In the genomic region with DNA sequence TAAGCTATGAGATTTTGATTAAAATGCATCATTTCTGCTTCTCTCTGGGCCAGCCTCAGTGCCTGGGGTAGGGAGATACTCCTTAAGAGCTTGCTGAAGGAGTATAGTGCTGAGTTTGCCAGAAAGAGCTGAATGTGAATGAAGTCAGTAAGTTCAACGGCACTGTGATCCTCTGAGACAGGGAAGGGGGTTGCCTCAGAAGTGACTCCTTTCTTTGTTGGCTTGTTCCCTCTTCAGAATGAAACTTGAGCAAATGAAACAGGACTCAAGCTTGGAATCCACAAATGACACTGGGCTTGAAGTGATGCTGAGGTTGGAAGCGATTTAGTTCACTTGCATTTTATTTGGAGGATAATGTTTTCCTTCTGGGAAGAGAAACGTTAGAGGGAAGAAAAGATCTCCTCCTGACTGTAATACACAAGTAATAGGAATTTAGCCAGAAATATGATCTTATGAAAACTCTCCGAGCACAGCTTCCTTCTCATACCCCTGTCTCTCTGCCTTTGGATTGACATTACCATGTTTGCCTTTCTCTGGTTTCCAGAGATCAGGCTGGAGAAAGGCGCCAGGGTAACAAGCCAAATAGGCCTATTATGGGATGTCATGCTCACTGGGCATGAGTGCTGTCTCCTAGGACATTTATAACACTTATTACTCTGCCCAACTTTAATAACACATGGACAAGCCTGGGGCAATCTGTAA, we compare ENCODE assay signal across 21 mouse cellular contexts.
A peak's percentile ranks its signal among the peaks of the same experiment; 100 is the strongest.
DNase-seq lines count a peak whose midpoint lies in the region; ATAC-seq and TF ChIP-seq lines count a peak whose summit lies in the region.
"Had no signal": no experiment of that assay in that cellular context is flagged by ENCODE, and none has a peak within 500 bp of the region (broad histone marks: within the 10 kb centered on the region; RNA-seq: fewer than 3 reads in every experiment).

No protein-coding gene starts in this region.

- peaks cover 29% of the 10 kb centered on the region for H3K4me1 ChIP-seq in forebrain, embryonic 10.5 days
- no peaks in the 10 kb centered on the region for H3K4me1 ChIP-seq in forebrain, postnatal 0 days (ENCODE audit: insufficient read depth)
- H3K4me1 ChIP-seq in midbrain, embryonic 10.5 days: peaks cover 16% of the 10 kb centered on the region
- peaks cover 8% of the 10 kb centered on the region; the same call in 1 of the 2 replicates for H3K4me1 ChIP-seq in midbrain, embryonic 13.5 days (replicated peaks)
- no peaks in the 10 kb centered on the region for H3K4me1 ChIP-seq in cerebellum, adult 2 months (ENCODE audit: control insufficient read depth, insufficient read depth, low read length)
- H3K4me1 ChIP-seq: heart, embryonic 13.5 days; midbrain, embryonic 12.5 days had no signal

- no peaks in the 10 kb centered on the region for H3K27me3 ChIP-seq in forebrain, embryonic 10.5 days (ENCODE audit: poor library complexity, severe bottlenecking)
- no peaks in the 10 kb centered on the region for H3K27me3 ChIP-seq in forebrain, postnatal 0 days (ENCODE audit: insufficient read depth, low read length)
- no peaks in the 10 kb centered on the region for H3K27me3 ChIP-seq in midbrain, embryonic 10.5 days (ENCODE audit: low read depth, poor library complexity, severe bottlenecking)
- H3K27me3 ChIP-seq in midbrain, embryonic 13.5 days: no peaks in the 10 kb centered on the region
- no peaks in the 10 kb centered on the region; the same call in 1 of the 2 replicates for H3K27me3 ChIP-seq in cerebellum, adult 2 months (ENCODE audit: control insufficient read depth, insufficient read depth, low read length)
- H3K27me3 ChIP-seq: heart, embryonic 13.5 days; midbrain, embryonic 12.5 days had no signal

- no peaks in the 10 kb centered on the region for H3K36me3 ChIP-seq in forebrain, embryonic 10.5 days (replicated peaks)
- no peaks in the 10 kb centered on the region for H3K36me3 ChIP-seq in forebrain, postnatal 0 days (ENCODE audit: insufficient read depth)
- H3K36me3 ChIP-seq in midbrain, embryonic 10.5 days: no peaks in the 10 kb centered on the region
- no peaks in the 10 kb centered on the region for H3K36me3 ChIP-seq in midbrain, embryonic 13.5 days
- H3K36me3 ChIP-seq: heart, embryonic 13.5 days; midbrain, embryonic 12.5 days had no signal

- no peak for TF ChIP-seq POLR2A in cerebellum, adult 2 months (IDR thresholded peaks at IDR 0.05; ENCODE audit: borderline replicate concordance, insufficient read depth, low read length)

- no peak overlapping the region for H3K4me3 ChIP-seq in forebrain, embryonic 10.5 days
- no peak overlapping the region for H3K4me3 ChIP-seq in forebrain, postnatal 0 days (ENCODE audit: low read depth, low read length)
- no peak overlapping the region for H3K4me3 ChIP-seq in midbrain, embryonic 10.5 days
- no peak overlapping the region for H3K4me3 ChIP-seq in midbrain, embryonic 13.5 days (replicated peaks)
- H3K4me3 ChIP-seq in cerebellum, adult 2 months (replicated peaks; ENCODE audit: insufficient read depth, low read depth, low read length): no peak overlapping the region
- H3K4me3 ChIP-seq: heart, embryonic 13.5 days; midbrain, embryonic 12.5 days; myocyte had no signal

- no peak overlapping the region for H3K4me2 ChIP-seq in forebrain, postnatal 0 days (ENCODE audit: low read depth)
- H3K4me2 ChIP-seq in midbrain, embryonic 13.5 days (replicated peaks): no peak overlapping the region
- H3K4me2 ChIP-seq: heart, embryonic 13.5 days; liver, embryonic 11.5 days; lung, embryonic 14.5 days; midbrain, embryonic 12.5 days had no signal

- no peak for DNase-seq in forebrain, embryonic 10.5 days (ENCODE audit: extremely low spot score, low spot score)
- DNase-seq in forebrain, postnatal 0 days: no peak
- DNase-seq in midbrain, embryonic 10.5 days (ENCODE audit: low spot score): no peak
- DNase-seq in gastrocnemius, postnatal 25 days: peak; percentile 38
- no peak for DNase-seq in heart, postnatal 4 days
- DNase-seq in cerebellum, adult 11 months: no peak
- DNase-seq in cerebellum, adult 2 months: no peak
- DNase-seq: adrenal gland, adult 2 months; cerebellum, adult 11-12 months; heart, postnatal 36 days; kidney, adult 11 months; kidney, postnatal 14 days; lung, embryonic 14.5 days; lung, postnatal 4 days; right cerebral cortex, postnatal 4 days; thymus, postnatal 25 days had no signal

- no peak overlapping the region for H3K9ac ChIP-seq in forebrain, postnatal 0 days
- no peak overlapping the region for H3K9ac ChIP-seq in midbrain, embryonic 13.5 days (replicated peaks)
- H3K9ac ChIP-seq: heart, embryonic 13.5 days; lung, embryonic 14.5 days; midbrain, embryonic 12.5 days had no signal

- TF ChIP-seq CTCF in forebrain, postnatal 0 days (IDR thresholded peaks at IDR 0.05; ENCODE audit: low read depth): no peak
- TF ChIP-seq CTCF in cerebellum, adult 2 months (IDR thresholded peaks at IDR 0.05; ENCODE audit: borderline replicate concordance, insufficient read depth, low read depth, low read length): no peak

- no peaks in the 10 kb centered on the region; the same call in 1 of the 2 replicates for H3K9me3 ChIP-seq in forebrain, embryonic 10.5 days
- H3K9me3 ChIP-seq in forebrain, postnatal 0 days (ENCODE audit: low read length): no peaks in the 10 kb centered on the region
- H3K9me3 ChIP-seq in midbrain, embryonic 10.5 days (replicated peaks): no peaks in the 10 kb centered on the region; the same call in 1 of the 2 replicates
- no peaks in the 10 kb centered on the region for H3K9me3 ChIP-seq in midbrain, embryonic 13.5 days
- H3K9me3 ChIP-seq: heart, embryonic 13.5 days had no signal

- peak overlapping the region; percentile 6; the same call in 1 of the 2 replicates for H3K27ac ChIP-seq in forebrain, embryonic 10.5 days
- H3K27ac ChIP-seq in forebrain, postnatal 0 days (ENCODE audit: low read depth, low read length): no peak overlapping the region
- H3K27ac ChIP-seq in midbrain, embryonic 10.5 days (replicated peaks): peak overlapping the region; percentile 55
- no peak overlapping the region for H3K27ac ChIP-seq in midbrain, embryonic 13.5 days
- no peak overlapping the region for H3K27ac ChIP-seq in cerebellum, adult 2 months (ENCODE audit: insufficient read depth, low read length)
- H3K27ac ChIP-seq: heart, embryonic 13.5 days; midbrain, embryonic 12.5 days had no signal

- WGBS in forebrain, embryonic 10.5 days: 72% methylated on average over 5 of the region's 5 CpGs
- 62% methylated on average over 5 of the region's 5 CpGs for WGBS in forebrain, postnatal 0 days
- WGBS in midbrain, embryonic 10.5 days: 72% methylated on average over 5 of the region's 5 CpGs
- WGBS in midbrain, embryonic 13.5 days: 72% methylated on average over 5 of the region's 5 CpGs
- 49% methylated on average over 5 of the region's 5 CpGs for WGBS in cerebellum, adult 2 months

- ATAC-seq in forebrain, postnatal 0 days: no peak
- no peak for ATAC-seq in midbrain, embryonic 13.5 days

Comparison
In these comparisons a context has a peak if more than half of its experiments do, and no peak if none do; other contexts are left out.
1. H3K27ac ChIP-seq: peak in forebrain, embryonic 10.5 days (single experiment) and midbrain, embryonic 10.5 days (single experiment); none in forebrain, postnatal 0 days (single experiment), midbrain, embryonic 13.5 days (single experiment) and cerebellum, adult 2 months (single experiment).